Mouse (Mus musculus) c-Kit-positive CD71-positive TER-119-negative erythroid progenitor cells, embryonic 14.5 days (primary cell): ENCODE results near the gene Sft2d1.

Experiments
- DNase-seq: peaks from one replicate; pipeline ENCODE4 v3.0.0-alpha.2; 2013; ENCODE audit warnings: low read depth

Gene Sft2d1

DNA sequence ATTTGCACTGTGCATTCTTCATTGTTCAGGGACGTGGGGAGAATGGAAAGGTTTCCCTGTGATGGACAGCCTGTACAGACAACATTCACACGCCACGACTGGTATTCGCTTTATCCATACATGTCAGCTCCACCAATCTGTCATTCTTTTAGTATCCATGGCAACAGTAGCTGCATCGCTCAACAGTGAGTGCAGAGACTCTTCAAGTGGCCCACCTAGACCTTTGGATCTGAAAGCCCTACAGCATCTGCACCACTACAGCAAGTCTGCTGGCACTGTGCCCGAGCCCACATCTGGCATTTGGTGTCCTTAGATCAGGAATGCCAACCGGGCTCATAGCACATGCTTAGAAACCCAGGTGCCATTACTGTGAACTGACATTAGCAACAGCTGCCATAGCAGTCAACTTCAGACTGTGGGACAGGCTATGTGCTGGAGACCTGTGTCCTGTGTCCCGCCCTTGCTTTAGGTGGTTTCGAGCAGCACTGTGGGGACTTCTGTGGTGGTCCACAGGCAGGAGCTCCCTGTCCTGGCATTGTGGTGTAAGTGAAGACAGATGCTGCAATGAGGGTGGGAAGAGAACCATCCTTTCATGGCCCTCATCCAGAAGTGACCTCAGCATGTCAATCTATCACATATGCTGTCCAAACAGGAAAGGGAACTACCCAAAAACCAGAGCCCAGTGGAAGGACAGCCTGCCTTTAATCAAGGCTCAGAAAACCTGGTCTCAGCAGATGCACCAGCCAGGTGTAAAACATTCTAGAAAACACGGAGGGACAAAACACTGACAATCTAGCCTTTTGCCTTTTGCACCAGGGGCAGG lies 50.6 kb downstream of the Sft2d1 start:
- DNase-seq, result no peak

GRCm38 (mm10) chr17:8367514-8368480 lies 56.9 kb downstream of the Sft2d1 start:
- no peak for DNase-seq

GRCm38 (mm10) chr17:8368570-8368969 lies 57.7 kb downstream of the Sft2d1 start:
- DNase-seq, result no peak

DNA sequence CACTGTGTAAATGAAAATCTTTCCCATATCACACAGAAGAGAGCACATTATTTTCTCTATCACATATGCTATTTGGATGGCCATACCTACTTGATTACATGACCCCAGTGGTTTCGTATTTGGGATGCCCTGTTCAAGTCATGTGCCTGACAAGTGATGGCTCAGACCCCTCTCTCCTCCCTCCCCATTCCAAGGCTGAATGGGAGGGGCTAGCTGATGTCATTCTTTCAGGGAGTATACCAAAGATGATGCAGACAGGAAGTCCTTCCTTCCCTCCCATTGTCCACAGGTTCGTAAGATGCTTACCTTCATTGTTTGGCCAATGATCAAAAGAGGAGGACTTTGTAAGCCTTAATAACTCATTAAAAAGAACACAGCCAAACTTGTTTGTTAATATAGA lies 58.3 kb downstream of the Sft2d1 start:
- no peak for DNase-seq

- no peak for DNase-seq
These were observed 59.8 kb downstream of the Sft2d1 start for GRCm38 (mm10) chr17:8370634-8371229.

GRCm38 (mm10) chr17:8371834-8372233 lies 60.9 kb downstream of the Sft2d1 start:
- peak; percentile 11 for DNase-seq

DNA sequence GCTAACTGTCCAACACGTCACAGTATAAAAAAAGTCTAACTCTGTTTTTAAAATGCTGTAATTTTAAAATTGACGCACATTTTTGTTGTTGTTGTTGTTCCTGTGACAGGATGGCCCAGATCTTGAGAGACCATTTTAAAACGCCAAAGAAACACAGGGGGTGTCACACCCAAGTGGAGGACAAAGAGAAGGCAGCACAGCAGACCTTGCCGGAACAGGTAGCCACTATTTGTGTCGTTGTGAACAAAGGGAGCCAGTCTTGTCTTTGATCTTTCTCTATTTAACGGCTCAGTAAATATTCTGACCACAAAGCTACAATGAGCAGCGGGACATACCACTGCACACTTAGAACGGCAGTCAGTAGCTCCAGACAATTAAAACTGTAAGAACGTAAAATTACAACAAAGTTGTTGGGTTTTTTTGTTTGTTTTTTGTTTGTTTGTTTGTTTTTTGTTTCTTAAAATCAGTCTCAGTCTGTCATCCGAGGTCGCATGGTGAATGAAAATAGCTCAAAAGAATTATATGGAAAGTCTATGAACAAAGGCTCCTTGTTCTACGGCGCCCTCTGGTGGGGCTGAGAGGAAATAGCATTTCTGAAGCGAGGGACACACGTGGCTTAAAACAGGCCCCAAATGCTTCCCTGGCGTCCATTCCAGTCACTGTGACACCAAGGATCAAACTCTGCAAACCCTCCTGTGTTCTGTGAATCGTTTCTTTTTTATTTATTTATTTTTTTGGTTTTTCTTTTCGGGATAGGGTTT lies 61.6 kb downstream of the Sft2d1 start:
- peak; percentile 71 for DNase-seq
